Mouse (Mus musculus): Measurements from ENCODE around the gene Krt9.
A peak's percentile ranks its signal among the peaks of the same experiment; 100 is the strongest.
"Not testable (repeated sequence)": the region's sequence is repeated elsewhere in the genome, so short reads cannot be mapped to it uniquely, and the experiment has no call there.

Krt9 gene

GRCm38 (mm10) chr11:100192992-100193391 is at the start of gene Krt9:
Gene Krt9, minus strand, starts transcription at chr11:100193246.
- DNase-seq (ENCODE audit: low read depth): no peak

GRCm38 (mm10) chr11:100240272-100240671 is 47.2 kb upstream of the Krt9 start:
- not testable (repeated sequence) for DNase-seq (ENCODE audit: low read depth)

GRCm38 (mm10) chr11:100221741-100222140 is 28.7 kb upstream of the Krt9 start:
- DNase-seq (ENCODE audit: low read depth): no peak

- DNase-seq (ENCODE audit: low read depth): no peak
Measured at GRCm38 (mm10) chr11:100219304-100219703, 26.3 kb upstream of the Krt9 start.

- no peak for DNase-seq (ENCODE audit: low read depth)
Measured at GRCm38 (mm10) chr11:100208542-100208941, 15.5 kb upstream of the Krt9 start.

GRCm38 (mm10) chr11:100207498-100207897 is 14.5 kb upstream of the Krt9 start, which contains the start of gene Krt14:
Gene Krt14, minus strand, starts transcription at chr11:100207548.
- peak; percentile 55 for DNase-seq (ENCODE audit: low read depth)

GRCm38 (mm10) chr11:100203448-100203847 is 10.4 kb upstream of the Krt9 start:
- DNase-seq (ENCODE audit: low read depth): peak; percentile 83

- no peak for DNase-seq (ENCODE audit: low read depth)
Measured at GRCm38 (mm10) chr11:100202906-100203305, 9.9 kb upstream of the Krt9 start.

GRCm38 (mm10) chr11:100200104-100200820 is 7.2 kb upstream of the Krt9 start:
- peak; percentile 60 for DNase-seq (ENCODE audit: low read depth)

- DNase-seq (ENCODE audit: low read depth): peak; percentile 94
Measured at GRCm38 (mm10) chr11:100198666-100199065, 5.6 kb upstream of the Krt9 start.

GRCm38 (mm10) chr11:100191820-100192219 is 1.2 kb downstream of the Krt9 start:
- no peak for DNase-seq (ENCODE audit: low read depth)

GRCm38 (mm10) chr11:100186736-100187135 is 6.3 kb downstream of the Krt9 start:
- DNase-seq (ENCODE audit: low read depth): peak; percentile 8

GRCm38 (mm10) chr11:100181725-100182124 is 11.3 kb downstream of the Krt9 start:
- no peak for DNase-seq (ENCODE audit: low read depth)

GRCm38 (mm10) chr11:100179260-100179659 is 13.8 kb downstream of the Krt9 start:
- no peak for DNase-seq (ENCODE audit: low read depth)

- DNase-seq (ENCODE audit: low read depth): no peak
Measured at GRCm38 (mm10) chr11:100178307-100178706, 14.7 kb downstream of the Krt9 start.

- no peak for DNase-seq (ENCODE audit: low read depth)
Measured at GRCm38 (mm10) chr11:100176791-100177190, 16.3 kb downstream of the Krt9 start.

GRCm38 (mm10) chr11:100168765-100169762 is 24.0 kb downstream of the Krt9 start:
- DNase-seq (ENCODE audit: low read depth): peak; percentile 91

- DNase-seq (ENCODE audit: low read depth): no peak
Measured at GRCm38 (mm10) chr11:100168071-100168470, 25.0 kb downstream of the Krt9 start.

- DNase-seq (ENCODE audit: low read depth): no peak
Measured at GRCm38 (mm10) chr11:100164392-100164791, 28.7 kb downstream of the Krt9 start.

- DNase-seq (ENCODE audit: low read depth): no peak
Measured at GRCm38 (mm10) chr11:100157908-100158477, 35.1 kb downstream of the Krt9 start.

GRCm38 (mm10) chr11:100157331-100157730 is 35.7 kb downstream of the Krt9 start:
- DNase-seq (ENCODE audit: low read depth): peak; percentile 26

GRCm38 (mm10) chr11:100155497-100156255 is 37.4 kb downstream of the Krt9 start:
- DNase-seq (ENCODE audit: low read depth): peak; percentile 77

All from NIH3T3 (cell line).